8 mouse cellular contexts compared by ENCODE assay signal in the genomic region with DNA sequence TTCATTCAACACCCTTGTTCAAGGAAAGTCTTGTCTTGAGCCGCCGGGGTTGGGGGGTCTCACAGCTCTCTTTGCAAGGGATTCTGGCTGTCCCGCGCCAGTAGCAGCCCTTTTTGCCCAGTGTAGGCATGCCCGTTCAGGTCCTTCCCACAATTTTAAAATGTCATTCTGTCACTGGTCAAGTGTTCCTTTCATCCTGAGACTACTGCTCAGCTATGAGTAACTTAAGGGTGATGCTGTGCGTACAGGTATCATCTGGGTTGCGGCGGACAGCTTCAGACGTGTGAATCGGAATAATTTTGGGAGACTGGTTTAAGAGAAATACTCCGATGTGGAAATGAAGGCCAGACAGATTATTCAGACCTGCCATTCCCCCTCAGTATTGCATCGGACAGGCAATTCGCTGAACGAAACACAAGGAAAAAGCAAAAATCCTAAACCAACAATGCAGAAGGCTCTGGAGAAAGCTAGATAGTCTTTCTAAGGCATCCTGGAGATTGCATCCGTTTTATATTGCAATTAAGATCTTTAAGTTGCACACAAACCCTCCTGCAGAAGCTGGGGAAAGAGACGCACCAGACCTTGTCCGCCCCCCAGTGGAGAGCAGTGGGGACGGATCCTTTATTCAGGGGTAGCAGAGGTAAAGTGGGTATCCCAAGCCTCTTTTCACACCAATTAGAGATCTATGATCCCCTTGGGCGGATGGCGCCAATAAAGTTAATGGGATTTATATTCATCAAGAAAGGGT.
DNase-seq lines count a peak whose midpoint lies in the region; ATAC-seq and TF ChIP-seq lines count a peak whose summit lies in the region.

No protein-coding gene starts in this region.

- no peaks in the 10 kb centered on the region for H3K4me1 ChIP-seq in kidney, adult 2 months (ENCODE audit: control insufficient read depth, insufficient read depth, low read length)
- peaks cover 17% of the 10 kb centered on the region for H3K4me1 ChIP-seq in limb, embryonic 11.5 days (ENCODE audit: control insufficient read depth, insufficient read depth, low read length)
- peaks cover 53% of the 10 kb centered on the region for H3K4me1 ChIP-seq in midbrain, embryonic 10.5 days

- 0 out of 2 replicates have a peak overlapping the region, but pooled peaks have one; percentile 17 for H3K4me3 ChIP-seq in kidney, adult 2 months (ENCODE audit: insufficient read depth, low read depth, low read length)
- H3K4me3 ChIP-seq in limb, embryonic 11.5 days (ENCODE audit: low read depth, low read length) = peak overlapping the region; percentile 37
- H3K4me3 ChIP-seq in midbrain, embryonic 10.5 days = peak overlapping the region; percentile 57

- H3K27ac ChIP-seq in kidney, adult 2 months (ENCODE audit: insufficient read depth, low read depth, low read length) = no peak overlapping the region
- 0 out of 2 replicates have a peak overlapping the region, but pooled peaks have one; percentile 47 for H3K27ac ChIP-seq in limb, embryonic 11.5 days (replicated peaks; ENCODE audit: low read depth, low read length)
- H3K27ac ChIP-seq in midbrain, embryonic 10.5 days (replicated peaks) = peak overlapping the region; percentile 95

- TF ChIP-seq POLR2A in kidney, adult 2 months (IDR thresholded peaks at IDR 0.05; ENCODE audit: low read depth, low read length) = no peak

- H3K27me3 ChIP-seq in kidney, adult 2 months (replicated peaks; ENCODE audit: control insufficient read depth, insufficient read depth, low read length) = 0 out of 2 replicates have a peak, but pooled peaks cover 2% of the 10 kb centered on the region
- no peaks in the 10 kb centered on the region for H3K27me3 ChIP-seq in limb, embryonic 11.5 days (ENCODE audit: control insufficient read depth, insufficient read depth, low read length)
- H3K27me3 ChIP-seq in midbrain, embryonic 10.5 days (ENCODE audit: low read depth, poor library complexity, severe bottlenecking) = peaks cover 21% of the 10 kb centered on the region
- H3K27me3 ChIP-seq in splenic B cell, adult 2 months (ENCODE audit: control insufficient read depth, insufficient read depth, low read length, poor library complexity, severe bottlenecking) = no peaks in the 10 kb centered on the region

- peak; percentile 79 for ATAC-seq in common myeloid progenitor, adult 5-6 weeks (replicated peaks; ENCODE audit: low read depth, poor library complexity, severe bottlenecking)
- peak; percentile 67 for ATAC-seq in granulocyte monocyte progenitor cell, adult 5-6 weeks (replicated peaks; ENCODE audit: poor library complexity, severe bottlenecking)
- peak; percentile 61; the same call in 1 of the 2 replicates for ATAC-seq in limb, embryonic 11.5 days (ENCODE audit: insufficient number of reproducible peaks, low FRiP score, low TSS enrichment, low read depth)

- peak overlapping the region; percentile 70 for H3K4me2 ChIP-seq in limb, embryonic 11.5 days (ENCODE audit: low read depth, severe bottlenecking)

- peak; percentile 13 to 19 for DNase-seq in urinary bladder, adult 18-20 months (ENCODE audit: low spot score in 2 of 2)
- DNase-seq in urinary bladder, postnatal 10 days (ENCODE audit: low spot score) = no peak
- peak; percentile 34 for DNase-seq in kidney, adult 2 months
- DNase-seq in limb, embryonic 11.5 days (ENCODE audit: low spot score) = peak; percentile 86
- DNase-seq in midbrain, embryonic 10.5 days (ENCODE audit: low spot score) = peak; percentile 80
- DNase-seq in splenic B cell, adult 2 months (ENCODE audit: low read depth, low spot score) = peak; percentile 25

- TF ChIP-seq CTCF in kidney, adult 2 months (conservative IDR thresholded peaks at IDR 0.05; ENCODE audit: insufficient read depth, insufficient read length, low read depth, low read length) = peak; percentile 43; the same call in 1 of the 2 replicates

- no peaks in the 10 kb centered on the region for H3K9me3 ChIP-seq in limb, embryonic 11.5 days (ENCODE audit: control insufficient read depth, low read length)
- H3K9me3 ChIP-seq in midbrain, embryonic 10.5 days (replicated peaks) = no peaks in the 10 kb centered on the region

- 6% methylated on average over 20 of the region's 20 CpGs for WGBS in kidney, adult 2 months
- WGBS in limb, embryonic 11.5 days = 6% methylated on average over 20 of the region's 20 CpGs
- 6% methylated on average over 20 of the region's 20 CpGs for WGBS in midbrain, embryonic 10.5 days

- H3K36me3 ChIP-seq in kidney, adult 2 months (ENCODE audit: control insufficient read depth, insufficient read depth, low read length) = no peaks in the 10 kb centered on the region
- no peaks in the 10 kb centered on the region for H3K36me3 ChIP-seq in limb, embryonic 11.5 days (ENCODE audit: control insufficient read depth, insufficient read depth, low read length)
- no peaks in the 10 kb centered on the region for H3K36me3 ChIP-seq in midbrain, embryonic 10.5 days
- no peaks in the 10 kb centered on the region for H3K36me3 ChIP-seq in splenic B cell, adult 2 months (ENCODE audit: control insufficient read depth, insufficient read depth, low read length, poor library complexity, severe bottlenecking)

- peak overlapping the region; percentile 81 for H3K9ac ChIP-seq in limb, embryonic 11.5 days (ENCODE audit: low read length)
